Mouse (Mus musculus) layer of hippocampus, adult 8-10 months (tissue): ENCODE results near the gene Ppox. TPM values are rescaled to one million over a fixed set of nuclear protein-coding genes. Genes with fewer than 3 reads are reported as not detected.
"Not testable (repeated sequence)": the region's sequence is repeated elsewhere in the genome, so short reads cannot be mapped to it uniquely, and the experiment has no call there.

Experiments
- DNase-seq, 2 experiments: peaks; one replicate each; pipeline ENCODE4 v3.0.0; 2022; ENCODE audit warnings: low spot score in 2 of 2
- total RNA-seq, 4 experiments: library from RNA; stranded (reverse); gene quantifications; 2 replicates each; pipeline ENCODE4 v1.2.4; 2022

Ppox gene
- total RNA-seq, 4 experiments from 2014 or later: 28.5 to 37.1 (median 33.3) TPM

GRCm38 (mm10) chr1:171245353-171245752 is 35.6 kb downstream of the Ppox start:
- no peak for DNase-seq

DNA sequence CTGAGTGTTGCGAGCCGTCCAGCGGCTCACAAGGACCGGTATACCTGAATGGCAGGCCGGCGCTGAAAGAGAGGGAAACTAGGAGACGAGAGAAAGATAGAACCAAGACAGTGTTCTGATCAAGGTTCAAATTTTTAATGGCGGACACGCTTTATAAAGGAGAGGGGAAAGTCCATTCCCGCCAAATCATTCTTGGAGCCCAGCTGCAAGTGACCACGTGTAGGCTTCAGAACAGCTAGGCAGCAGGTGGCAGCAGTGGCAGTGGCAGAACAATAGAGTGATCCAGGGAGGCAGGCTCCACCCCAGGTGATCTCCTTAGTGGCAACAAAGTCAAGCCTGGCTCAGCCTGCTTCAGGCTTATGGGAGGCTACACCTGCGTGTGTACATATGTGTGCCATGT is 39.0 kb downstream of the Ppox start:
- not testable (repeated sequence) for DNase-seq

GRCm38 (mm10) chr1:171240911-171241310 is 40.1 kb downstream of the Ppox start:
- DNase-seq: no peak

DNA sequence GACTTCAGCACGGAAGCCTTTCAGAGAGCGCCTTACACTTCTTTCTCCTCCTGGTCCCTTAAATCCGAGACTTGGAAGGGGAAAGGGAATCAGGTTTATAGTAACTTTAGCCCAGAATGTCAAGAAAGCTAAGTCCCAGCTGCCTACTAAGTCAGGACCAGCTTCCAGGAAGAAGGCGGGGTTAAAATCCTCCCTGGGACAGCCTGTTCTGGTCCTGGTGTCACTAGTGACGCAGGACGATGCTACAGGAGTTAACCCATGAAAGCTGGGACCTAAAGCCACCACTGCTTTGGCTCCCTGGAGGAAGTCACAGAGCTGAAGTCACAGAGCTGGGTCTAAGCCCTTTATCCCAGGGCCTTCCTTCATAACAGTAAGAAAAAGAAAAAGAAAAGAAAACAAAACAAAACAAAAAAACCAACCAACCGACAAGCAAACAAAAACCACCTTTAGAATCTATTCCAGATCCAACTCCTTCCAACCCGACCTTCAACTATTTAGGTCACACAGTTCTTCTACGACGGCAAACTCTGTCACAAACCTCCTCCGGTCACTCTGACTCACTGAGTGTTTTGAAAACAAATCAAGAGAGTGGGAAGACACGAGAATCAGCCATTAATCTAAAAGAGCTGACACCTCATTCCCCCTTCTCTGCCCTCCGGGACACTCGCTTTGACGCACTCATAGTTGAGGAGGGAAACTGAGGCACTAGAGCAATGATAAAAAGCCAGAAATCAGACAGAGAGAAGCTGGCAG is 40.8 kb downstream of the Ppox start:
- DNase-seq: no peak

GRCm38 (mm10) chr1:171238463-171238862 is 42.5 kb downstream of the Ppox start:
- no peak for DNase-seq

DNA sequence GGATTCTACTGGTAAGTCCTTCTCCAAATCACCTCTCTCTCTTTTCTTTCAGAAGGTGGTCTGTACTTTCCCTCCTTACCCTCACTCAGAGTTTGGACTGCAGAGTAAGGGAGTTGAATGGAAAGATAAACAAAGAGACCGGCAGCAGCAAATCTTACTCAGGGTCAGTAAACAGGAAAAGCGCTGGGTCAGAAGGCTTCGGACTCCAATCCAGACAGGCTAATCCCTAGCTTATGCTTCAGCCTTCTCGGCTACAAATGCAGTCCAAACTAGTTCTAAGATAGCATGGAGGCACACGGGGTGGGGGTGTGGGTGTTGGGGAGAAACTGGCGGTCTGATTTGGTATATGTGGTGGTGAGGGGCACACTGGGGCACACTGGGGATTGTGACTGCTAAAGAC is 43.5 kb downstream of the Ppox start:
- DNase-seq: no peak

- DNase-seq: no peak
These were observed 45.2 kb downstream of the Ppox start for GRCm38 (mm10) chr1:171235791-171236190.

DNA sequence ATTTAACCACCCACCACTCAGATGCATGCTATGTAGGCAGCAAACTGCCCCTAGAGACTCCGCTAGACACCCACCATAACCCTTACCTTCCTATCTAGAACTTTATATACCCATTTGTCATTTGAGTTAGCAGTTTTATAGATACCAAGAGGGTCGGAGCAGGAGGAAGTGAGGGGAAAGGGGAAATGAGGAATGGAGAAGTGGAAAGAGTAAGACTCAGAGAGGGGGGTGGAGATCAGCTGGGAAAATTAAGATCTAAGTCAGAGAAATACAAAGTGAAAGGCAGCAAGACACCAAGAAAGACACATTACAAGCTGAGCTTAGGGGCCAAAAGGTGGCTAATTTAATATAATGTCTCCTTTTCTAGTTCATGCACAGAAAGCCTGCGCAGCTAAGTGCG is 46.4 kb downstream of the Ppox start:
- no peak for DNase-seq

DNA sequence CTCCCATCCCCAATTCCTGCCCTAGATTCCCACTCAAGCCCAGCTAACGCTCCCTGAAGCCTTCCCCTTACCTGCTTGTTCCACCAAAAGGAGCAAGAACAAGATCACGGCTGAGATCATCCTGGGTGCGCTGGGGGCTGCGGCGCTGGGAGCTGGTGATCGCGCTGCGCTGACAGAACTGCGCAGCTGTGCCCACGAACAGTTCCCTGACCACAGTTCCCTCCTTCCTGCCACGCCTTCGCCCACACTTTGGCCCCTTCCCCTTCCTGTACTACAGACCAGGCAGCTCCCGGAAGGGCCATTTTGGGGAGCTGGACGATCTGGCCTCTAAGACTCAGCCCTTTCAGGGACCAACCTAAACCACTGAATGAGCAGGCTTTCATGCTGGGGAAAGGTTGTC is 46.9 kb downstream of the Ppox start, which contains the start of gene Fcer1g:
Fcer1g (minus strand) TSS at position 240 of the 400 bp plus-strand sequence.
- DNase-seq: no peak

DNA sequence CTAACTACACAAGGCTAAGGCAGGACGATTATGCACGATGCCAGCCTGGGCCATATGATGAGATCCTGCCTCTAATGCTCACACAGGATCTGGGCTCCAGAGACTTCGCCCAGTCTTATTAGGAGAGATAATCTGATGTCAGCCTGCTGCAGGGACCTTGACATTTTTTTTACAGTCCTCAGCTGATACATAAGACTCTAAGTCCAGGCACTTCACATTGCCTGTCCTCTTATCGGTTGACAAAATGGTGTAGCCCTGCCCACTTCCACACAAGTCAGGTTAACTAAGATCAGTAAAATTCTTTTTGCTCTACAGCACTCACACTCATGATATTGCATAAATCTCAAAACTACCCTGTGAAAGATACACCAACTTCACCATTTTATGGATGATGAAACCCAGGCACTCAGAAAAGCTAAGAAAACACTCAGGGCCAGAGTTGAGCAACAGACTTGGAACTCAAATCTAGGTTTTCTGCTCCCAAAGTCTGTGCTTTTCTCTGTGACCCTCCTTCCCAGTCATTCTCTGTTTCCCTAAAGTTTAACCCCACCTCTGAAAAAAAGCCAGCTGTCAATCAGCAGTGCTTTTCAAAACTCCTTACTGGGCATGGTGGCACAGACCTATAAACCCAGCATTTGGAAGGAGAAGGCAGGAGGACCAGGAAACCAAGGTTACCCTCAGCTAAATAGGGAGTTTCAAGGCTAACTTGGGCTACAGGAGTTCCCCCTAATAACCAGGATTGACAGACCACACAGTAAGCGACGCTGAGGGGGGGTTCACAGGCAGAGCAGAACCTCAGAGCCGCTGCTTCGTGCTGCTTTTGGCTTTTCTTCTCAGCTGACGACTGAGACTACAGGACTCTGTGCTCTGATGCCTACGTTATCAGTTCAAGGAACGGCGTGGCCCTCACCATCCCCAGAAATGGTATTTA is 47.9 kb downstream of the Ppox start:
- no peak for DNase-seq

- DNase-seq: no peak
These were observed 48.6 kb downstream of the Ppox start for GRCm38 (mm10) chr1:171232348-171232747.

DNA sequence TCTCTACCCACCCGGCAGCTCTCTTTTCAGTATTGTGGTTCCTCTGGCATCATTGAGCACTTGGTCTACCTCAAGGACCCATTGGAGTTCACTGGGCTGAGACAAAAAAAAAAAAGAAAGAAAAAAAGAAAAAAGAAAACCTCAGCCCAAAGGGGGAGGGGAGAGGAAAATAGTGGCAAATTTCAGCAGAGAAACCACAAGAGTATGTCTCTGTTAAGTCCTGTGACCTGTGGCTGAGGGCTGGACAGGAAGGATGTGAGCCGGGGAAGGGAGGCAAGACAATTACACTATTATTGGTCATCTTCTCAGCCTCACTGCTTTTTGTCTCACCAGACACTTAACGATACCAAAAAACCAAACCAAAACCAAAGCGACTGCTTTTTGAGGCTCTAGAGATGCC is 49.1 kb downstream of the Ppox start:
- DNase-seq: no peak

DNA sequence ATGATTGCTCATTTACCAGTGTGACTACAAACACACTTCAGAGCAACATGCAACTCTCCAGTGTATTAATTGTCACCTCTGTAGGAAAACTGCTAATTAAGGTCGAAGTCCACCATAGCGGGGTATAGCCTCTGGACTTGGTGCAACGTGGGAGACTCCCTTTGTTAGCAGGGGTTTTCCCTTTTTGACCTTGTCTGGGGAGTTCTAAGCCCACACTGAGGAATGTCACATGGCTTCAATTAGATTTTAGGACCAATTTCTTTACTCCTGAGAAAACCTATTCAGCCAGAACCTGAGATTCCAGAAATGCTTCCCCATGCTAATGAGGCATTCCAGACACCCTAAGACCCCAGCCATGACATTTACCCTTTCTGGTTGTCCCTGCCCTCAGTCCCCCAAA is 50.8 kb downstream of the Ppox start:
- no peak for DNase-seq

- DNase-seq: no peak
These were observed 51.2 kb downstream of the Ppox start for GRCm38 (mm10) chr1:171229750-171230149.

DNA sequence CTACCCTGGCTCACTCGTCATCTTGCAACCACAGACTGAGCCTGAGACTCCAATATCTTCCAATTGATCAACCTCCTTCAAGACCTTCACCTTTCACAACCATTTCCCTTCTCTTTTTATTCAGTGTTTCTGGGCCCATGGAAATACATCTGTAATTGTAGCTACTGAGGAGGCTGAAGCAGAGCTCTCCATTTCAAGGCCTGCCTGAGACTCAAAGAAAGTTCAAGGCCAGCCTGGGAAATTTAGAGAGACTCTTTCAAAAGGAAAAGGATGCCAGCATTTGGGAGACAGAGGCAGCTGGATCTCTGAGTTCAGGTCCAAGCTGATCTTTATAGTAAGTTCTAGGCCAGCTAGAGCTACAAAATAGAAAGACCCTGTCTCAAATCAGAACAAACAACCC is 53.1 kb downstream of the Ppox start:
- DNase-seq: no peak

GRCm38 (mm10) chr1:171226780-171227179 is 54.2 kb downstream of the Ppox start:
- DNase-seq: no peak

Other genes with a start within 250 kb of the Ppox start
- gene Fcgr3, start 216.3 kb downstream of the Ppox start, total RNA-seq: 10 to 100 TPM; 10.6 to 67.7 (median 34.1) TPM
- 1 to 10 TPM in 2 of 4 experiments, under 1 TPM in 2; 0.43 to 3.1 (median 1.3) TPM for gene Cfap126, start 167.3 kb downstream of the Ppox start, total RNA-seq
- 100 to 1,000 TPM; 201 to 206 (median 203) TPM for gene Sdhc, start 130.6 kb downstream of the Ppox start, total RNA-seq
- gene Mpz, start 130.5 kb downstream of the Ppox start, total RNA-seq: not detected
- 10 to 100 TPM; 42.4 to 47.5 (median 44.4) TPM for gene Pcp4l1, start 84.9 kb downstream of the Ppox start, total RNA-seq
- gene Nr1i3, start 67.2 kb downstream of the Ppox start, total RNA-seq: under 1 TPM in 2 of 4 experiments, not detected in 2; 0.10 to 0.36 TPM
- gene Tomm40l, start 58.7 kb downstream of the Ppox start, total RNA-seq: 10 to 100 TPM; 69.3 to 85.0 (median 74.9) TPM
- 1 to 10 TPM; 1.9 to 3.1 (median 2.5) TPM for gene Apoa2, start 56.1 kb downstream of the Ppox start, total RNA-seq
- 10 to 100 TPM; 10.9 to 95.1 (median 48.8) TPM for gene Fcer1g, start 46.8 kb downstream of the Ppox start, total RNA-seq
- gene Adamts4, start 30.8 kb downstream of the Ppox start, total RNA-seq: 10 to 100 TPM; 11.6 to 13.7 (median 12.4) TPM
- 100 to 1,000 TPM; 263 to 286 (median 271) TPM for gene Ndufs2, start 29.8 kb downstream of the Ppox start, total RNA-seq
- gene B4galt3, start 10.9 kb downstream of the Ppox start, total RNA-seq: 10 to 100 TPM; 63.5 to 76.8 (median 70.2) TPM
- gene Usp21, start 6.8 kb upstream of the Ppox start, total RNA-seq: 10 to 100 TPM; 53.7 to 63.6 (median 58.8) TPM
- gene Ufc1, start 13.8 kb upstream of the Ppox start, total RNA-seq: 100 to 1,000 TPM; 101 to 113 (median 108) TPM
- 10 to 100 TPM; 35.7 to 41.2 (median 38.2) TPM for gene Dedd, start 48.0 kb upstream of the Ppox start, total RNA-seq
- gene Nit1, start 64.5 kb upstream of the Ppox start, total RNA-seq: 10 to 100 TPM; 40.1 to 54.1 (median 45.6) TPM
- 100 to 1,000 TPM in 3 of 4 experiments, 10 to 100 TPM in 1; 97.7 to 171 (median 130) TPM for gene Pfdn2, start 64.5 kb upstream of the Ppox start, total RNA-seq
- 10 to 100 TPM in 2 of 4 experiments, 1 to 10 TPM in 2; 5.1 to 11.7 (median 8.2) TPM for gene Klhdc9, start 79.6 kb upstream of the Ppox start, total RNA-seq
- gene Nectin4, start 88.9 kb upstream of the Ppox start, total RNA-seq: 1 to 10 TPM; 5.6 to 7.6 (median 6.5) TPM
- gene Arhgap30, start 107.8 kb upstream of the Ppox start, total RNA-seq: 1 to 10 TPM; 1.9 to 8.7 (median 4.9) TPM
- 100 to 1,000 TPM; 110 to 142 (median 124) TPM for gene Usf1, start 130.1 kb upstream of the Ppox start, total RNA-seq
- gene Tstd1, start 137.7 kb upstream of the Ppox start, total RNA-seq: 10 to 100 TPM in 1 of 4 experiments, 1 to 10 TPM in 3; 3.0 to 10.0 (median 4.6) TPM
- gene F11r, start 156.3 kb upstream of the Ppox start, total RNA-seq: 10 to 100 TPM in 2 of 4 experiments, 1 to 10 TPM in 2; 4.8 to 18.6 (median 11.1) TPM
- 1 to 10 TPM; 5.1 to 6.3 (median 5.6) TPM for gene Alyref2, start 222.3 kb upstream of the Ppox start, total RNA-seq